Mouse (Mus musculus) heart, embryonic 12.5 days (tissue): ENCODE measurements around the gene Ppp1r13b. TPM values are rescaled to one million over a fixed set of nuclear protein-coding genes. Genes with fewer than 3 reads are reported as not detected.
A peak's percentile ranks its signal among the peaks of the same experiment; 100 is the strongest.

Experiments
- ATAC-seq: fragments of 200-750 bp; cut with Nextera tagmentation; 2 replicates; pipeline ENCODE4 v1.8.0; 2017; ENCODE audit warnings: moderate TSS enrichment, moderate library complexity; ENCODE audit not compliant: insufficient number of reproducible peaks, low FRiP score
- H3K27ac ChIP-seq: fragments of 300-500 bp; sonication (generic); 2 replicates; pipeline ENCODE4 v1.5.1; 2016; ENCODE audit warnings: mild to moderate bottlenecking, moderate library complexity; ENCODE audit not compliant: poor library complexity, severe bottlenecking
- H3K27me3 ChIP-seq: fragments of 300-500 bp; sonication (generic); replicated peaks from 2 replicates; pipeline ENCODE4 v1.6.1; 2016; ENCODE audit warnings: mild to moderate bottlenecking, moderate library complexity
- H3K36me3 ChIP-seq: fragments of 300-500 bp; sonication (generic); 2 replicates; pipeline ENCODE4 v1.6.1; 2016; ENCODE audit warnings: mild to moderate bottlenecking, moderate library complexity
- H3K4me1 ChIP-seq: fragments of 300-500 bp; sonication (generic); replicated peaks from 2 replicates; pipeline ENCODE4 v1.6.1; 2016; ENCODE audit warnings: mild to moderate bottlenecking
- H3K4me2 ChIP-seq: fragments of 300-500 bp; sonication (generic); 2 replicates; pipeline ENCODE4 v1.6.1; 2016; ENCODE audit warnings: mild to moderate bottlenecking, moderate library complexity
- H3K4me3 ChIP-seq: fragments of 300-500 bp; sonication (generic); 2 replicates; pipeline ENCODE4 v1.5.1; 2016; ENCODE audit warnings: mild to moderate bottlenecking
- H3K9ac ChIP-seq: fragments of 300-500 bp; sonication (generic); 2 replicates; pipeline ENCODE4 v1.6.1; 2016; ENCODE audit warnings: mild to moderate bottlenecking, moderate library complexity
- H3K9me3 ChIP-seq: fragments of 300-500 bp; sonication (generic); replicated peaks from 2 replicates; pipeline ENCODE4 v1.6.1; 2016; ENCODE audit warnings: mild to moderate bottlenecking, moderate library complexity
- WGBS: fragments of 180-500 bp; shearing (Covaris S2); methylation state at CpG from one replicate; pipeline ENCODE4 v1.1.7; 2016; 5-methylcytosine and 5-hydroxymethylcytosine counted together
- polyA plus RNA-seq: library from polyadenylated mRNA; unstranded; fragments of >200 nt; fragmentation: Nextera tagmentation; extraction: Ambion mirVana; gene quantifications from 2 replicates; pipeline ENCODE4 v1.2.1, GENCODE M21; 2016

Ppp1r13b gene
- polyA plus RNA-seq, 1 experiment from 2014 or later: 17.9 TPM

DNA sequence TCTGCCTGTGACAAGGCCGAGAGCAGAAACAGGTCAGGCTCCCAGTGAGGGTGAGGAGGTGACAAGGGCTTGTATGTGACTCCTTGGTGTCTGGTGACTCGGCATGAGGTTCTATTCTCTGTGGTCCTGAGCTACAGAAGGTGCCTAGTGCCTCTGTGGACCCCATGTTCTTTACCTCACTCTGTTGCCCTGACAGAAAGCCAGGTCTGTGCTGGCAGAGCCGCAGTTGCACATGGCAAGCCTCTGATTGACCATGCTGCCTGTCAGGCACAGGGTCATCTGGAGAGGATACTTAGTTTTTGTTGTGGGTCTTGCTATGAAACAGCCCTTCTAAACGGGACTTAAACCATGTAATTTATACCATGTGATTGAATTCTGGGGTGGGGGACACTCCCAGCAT lies 86.0 kb downstream of the Ppp1r13b start:
- no peak for ATAC-seq
- no peak overlapping the region for H3K4me2 ChIP-seq
- peaks cover 53% of the 10 kb centered on the region for H3K36me3 ChIP-seq
- no peak overlapping the region for H3K9ac ChIP-seq
- WGBS: 68% methylated on average over 4 of the region's 4 CpGs
- H3K27ac ChIP-seq: no peak overlapping the region
- no peak overlapping the region for H3K4me3 ChIP-seq
- H3K4me1 ChIP-seq: peaks cover 48% of the 10 kb centered on the region
- H3K9me3 ChIP-seq: no peaks in the 10 kb centered on the region
- H3K27me3 ChIP-seq: no peaks in the 10 kb centered on the region

DNA sequence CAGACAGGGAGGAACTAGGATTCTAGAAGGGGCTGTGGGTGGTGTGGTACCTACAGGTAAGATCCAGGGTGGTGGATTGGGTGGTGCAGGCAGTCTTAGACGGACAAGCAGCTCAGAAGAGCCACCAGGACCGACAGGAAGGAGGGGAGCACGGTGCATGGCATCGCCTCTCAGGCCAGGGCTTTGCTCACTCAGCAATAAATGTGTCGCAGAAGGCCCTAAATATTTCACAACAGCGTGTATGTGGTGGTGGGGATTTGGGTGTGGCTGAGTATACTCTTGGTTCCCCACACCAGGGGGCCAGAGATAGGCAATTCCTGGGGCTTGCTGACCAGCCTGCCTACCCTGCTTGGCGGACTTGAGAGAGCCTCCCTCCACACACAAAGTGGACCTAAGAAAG lies 87.2 kb downstream of the Ppp1r13b start:
- H3K9ac ChIP-seq: no peak overlapping the region
- 79% methylated on average over 7 of the region's 7 CpGs for WGBS
- no peak overlapping the region for H3K4me2 ChIP-seq
- H3K27me3 ChIP-seq: no peaks in the 10 kb centered on the region
- ATAC-seq: no peak
- peaks cover 57% of the 10 kb centered on the region for H3K4me1 ChIP-seq
- no peaks in the 10 kb centered on the region for H3K9me3 ChIP-seq
- H3K4me3 ChIP-seq: no peak overlapping the region
- peaks cover 41% of the 10 kb centered on the region for H3K36me3 ChIP-seq
- H3K27ac ChIP-seq: no peak overlapping the region

DNA sequence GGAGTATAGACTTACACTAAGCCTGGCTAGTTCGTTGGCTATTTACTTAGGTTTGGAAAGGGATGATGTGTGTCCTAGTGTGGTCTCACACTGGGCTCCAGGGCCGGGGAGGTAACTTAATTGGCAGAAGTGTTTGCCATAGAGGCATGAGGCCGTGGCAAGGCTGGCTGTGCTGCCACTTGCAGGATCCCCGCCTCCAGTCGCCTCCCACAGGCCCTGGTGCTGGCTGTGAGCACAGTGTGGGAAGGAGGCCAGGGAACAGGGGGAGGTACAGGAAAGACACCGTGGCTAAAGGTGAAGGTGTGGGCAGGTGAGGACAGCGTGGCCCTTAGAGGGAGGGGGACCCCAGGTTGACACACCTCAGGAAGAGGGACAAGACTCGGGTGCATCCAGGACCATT lies 88.0 kb downstream of the Ppp1r13b start:
- Histone ChIP-seq H3K27ac (no peak overlapping the region), H3K36me3 (peaks cover 33% of the 10 kb centered on the region), H3K27me3 (no peaks in the 10 kb centered on the region), H3K4me1 (peaks cover 61% of the 10 kb centered on the region), H3K9ac (no peak overlapping the region; the same call in 1 of the 2 replicates), H3K4me2 (no peak overlapping the region), H3K4me3 (no peak overlapping the region), H3K9me3 (no peaks in the 10 kb centered on the region)
- no peak for ATAC-seq
- 75% methylated on average over 8 of the region's 8 CpGs for WGBS

DNA sequence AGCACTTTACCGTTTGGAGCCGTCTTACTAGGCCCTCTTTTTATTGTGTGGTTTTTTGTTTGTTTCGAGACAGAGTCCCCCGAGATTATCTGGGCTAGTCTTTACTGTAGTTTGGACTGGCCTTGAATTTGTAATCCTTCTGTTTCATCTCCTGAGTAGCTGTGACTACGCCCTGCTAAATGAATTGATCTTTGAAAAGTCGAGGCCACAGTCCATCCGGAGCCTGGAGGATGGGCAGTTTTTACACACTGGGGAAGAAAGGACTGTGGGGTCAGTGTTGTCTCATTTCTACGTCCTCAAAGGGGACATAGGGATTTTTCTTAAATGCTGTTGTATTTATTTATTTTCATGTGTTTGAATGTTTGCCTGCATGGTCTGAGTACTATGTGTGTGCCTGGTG lies 89.9 kb downstream of the Ppp1r13b start:
- no peak overlapping the region for H3K4me2 ChIP-seq
- peaks cover 67% of the 10 kb centered on the region for H3K4me1 ChIP-seq
- WGBS: 90% methylated on average over 8 of the region's 8 CpGs
- no peaks in the 10 kb centered on the region for H3K9me3 ChIP-seq
- H3K36me3 ChIP-seq: peaks cover 14% of the 10 kb centered on the region; the same call in 1 of the 2 replicates
- H3K27ac ChIP-seq: no peak overlapping the region
- ATAC-seq: no peak
- no peaks in the 10 kb centered on the region for H3K27me3 ChIP-seq
- no peak overlapping the region; the same call in 1 of the 2 replicates for H3K9ac ChIP-seq
- H3K4me3 ChIP-seq: no peak overlapping the region

DNA sequence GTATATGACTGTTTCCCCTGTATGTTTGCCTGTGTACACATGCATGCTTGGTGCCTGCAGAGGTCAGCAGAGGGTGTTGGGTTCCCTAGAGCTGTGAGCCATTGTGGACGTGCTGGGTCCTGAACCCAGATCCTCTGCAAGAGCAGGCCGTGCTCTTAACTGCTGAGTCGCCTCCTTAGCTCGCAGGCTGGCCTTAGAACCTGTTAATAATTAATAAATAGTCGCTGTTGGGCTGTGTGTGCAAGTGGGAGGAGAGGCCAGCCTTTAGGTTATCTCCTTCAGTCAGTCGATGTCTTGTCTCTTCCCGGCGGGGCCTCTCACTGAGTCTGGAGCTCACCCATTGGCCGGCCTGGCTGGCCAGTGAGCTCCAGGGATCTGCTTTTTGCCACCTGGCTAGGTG lies 90.9 kb downstream of the Ppp1r13b start:
- Histone ChIP-seq H3K36me3 (peaks cover 12% of the 10 kb centered on the region; the same call in 1 of the 2 replicates), H3K9me3 (no peaks in the 10 kb centered on the region), H3K27ac (0 out of 2 replicates have a peak overlapping the region, but pooled peaks have one; percentile 8), H3K4me3 (no peak overlapping the region), H3K27me3 (no peaks in the 10 kb centered on the region), H3K4me2 (peak overlapping the region; percentile 86), H3K4me1 (peaks cover 72% of the 10 kb centered on the region), H3K9ac (peak overlapping the region; percentile 10; the same call in 1 of the 2 replicates)
- ATAC-seq: no peak
- WGBS: 68% methylated on average over 9 of the region's 9 CpGs

DNA sequence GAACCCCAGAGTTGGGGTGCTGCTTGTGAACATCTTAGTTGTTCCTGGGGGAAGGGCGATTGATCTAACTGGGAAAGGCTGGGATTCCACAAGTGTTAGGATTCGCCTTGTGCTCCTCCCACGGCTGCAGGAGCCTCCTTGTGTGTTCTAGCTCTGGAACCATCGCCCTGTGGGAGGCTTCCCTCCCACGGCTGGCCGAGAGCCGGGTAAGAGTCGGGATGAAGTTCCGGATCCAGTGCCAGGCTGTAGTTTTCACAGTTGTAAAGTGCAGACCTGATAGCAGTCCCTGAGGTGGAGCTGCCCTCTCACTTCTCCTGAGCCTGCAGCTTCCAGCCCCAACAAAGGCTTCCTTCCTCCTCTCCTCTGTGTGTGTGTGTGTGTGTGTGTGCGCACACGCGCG lies 91.4 kb downstream of the Ppp1r13b start:
- no peak for ATAC-seq

DNA sequence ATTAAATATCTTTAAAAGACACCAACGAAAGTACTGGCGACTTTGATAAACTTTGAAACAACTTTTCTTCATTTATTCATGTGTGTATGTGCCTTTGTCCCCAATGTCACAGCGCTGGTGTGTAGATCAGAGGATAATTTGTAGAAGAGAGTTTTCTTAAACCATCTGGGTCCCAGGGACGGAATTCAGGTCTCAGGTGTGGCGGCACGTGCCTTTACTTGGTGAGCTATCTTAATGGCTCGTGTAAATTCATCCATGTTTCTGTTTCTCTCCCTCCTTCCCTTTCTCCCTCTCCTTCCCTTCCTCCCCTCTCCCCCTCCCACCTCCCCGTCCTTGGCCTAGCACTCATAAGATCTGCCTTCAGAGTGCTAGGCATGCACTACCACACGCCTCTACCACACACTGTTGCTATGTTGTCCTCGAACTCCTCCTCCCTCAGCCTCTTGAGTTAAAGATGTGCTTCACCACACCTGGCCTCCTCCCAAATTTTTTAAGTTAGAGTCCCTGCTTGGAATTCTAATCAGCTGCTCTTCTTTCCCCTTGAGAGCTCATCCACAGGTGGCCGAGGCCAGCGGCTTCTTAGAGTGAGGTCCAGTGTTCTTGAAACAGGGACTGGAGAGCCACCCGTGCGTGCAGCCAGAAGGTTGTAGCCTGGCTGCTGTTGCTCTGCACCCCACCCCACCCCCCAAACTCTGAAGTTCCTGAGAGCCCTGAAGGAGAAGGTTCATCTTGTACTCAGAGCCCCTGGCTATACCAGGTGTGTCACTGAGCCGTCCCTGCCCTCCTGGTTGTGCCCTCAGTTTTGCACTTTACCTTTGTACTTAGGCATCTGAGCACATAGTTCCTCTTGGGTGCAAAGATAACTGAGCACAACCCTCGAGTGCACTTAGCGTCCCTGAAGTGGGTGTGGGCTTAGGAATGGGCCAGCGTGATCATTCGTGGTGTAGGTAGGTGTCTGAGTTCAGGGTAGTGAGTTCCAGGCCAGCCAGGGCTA lies 92.8 kb downstream of the Ppp1r13b start:
- Histone ChIP-seq H3K4me1 (peaks cover 57% of the 10 kb centered on the region), H3K36me3 (peaks cover 10% of the 10 kb centered on the region), H3K9ac (peak overlapping the region; percentile 78), H3K4me3 (peak overlapping the region; percentile 77), H3K4me2 (peak overlapping the region; percentile 86), H3K27ac (peak overlapping the region; percentile 94), H3K9me3 (no peaks in the 10 kb centered on the region), H3K27me3 (no peaks in the 10 kb centered on the region)
- 22% methylated on average over 19 of the region's 19 CpGs for WGBS
- no peak for ATAC-seq

More for the DNA sequence above, 91.4 kb downstream of the Ppp1r13b start:
- H3K4me3 ChIP-seq: 0 out of 2 replicates have a peak overlapping the region, but pooled peaks have one; percentile 1
- peaks cover 12% of the 10 kb centered on the region; the same call in 1 of the 2 replicates for H3K36me3 ChIP-seq
- 59% methylated on average over 13 of the region's 13 CpGs for WGBS
- no peaks in the 10 kb centered on the region for H3K27me3 ChIP-seq
- 0 out of 2 replicates have a peak overlapping the region, but pooled peaks have one; percentile 8 for H3K27ac ChIP-seq
- no peaks in the 10 kb centered on the region for H3K9me3 ChIP-seq
- peaks cover 68% of the 10 kb centered on the region for H3K4me1 ChIP-seq
- peak overlapping the region; percentile 10 for H3K9ac ChIP-seq
- H3K4me2 ChIP-seq: peak overlapping the region; percentile 86

DNA sequence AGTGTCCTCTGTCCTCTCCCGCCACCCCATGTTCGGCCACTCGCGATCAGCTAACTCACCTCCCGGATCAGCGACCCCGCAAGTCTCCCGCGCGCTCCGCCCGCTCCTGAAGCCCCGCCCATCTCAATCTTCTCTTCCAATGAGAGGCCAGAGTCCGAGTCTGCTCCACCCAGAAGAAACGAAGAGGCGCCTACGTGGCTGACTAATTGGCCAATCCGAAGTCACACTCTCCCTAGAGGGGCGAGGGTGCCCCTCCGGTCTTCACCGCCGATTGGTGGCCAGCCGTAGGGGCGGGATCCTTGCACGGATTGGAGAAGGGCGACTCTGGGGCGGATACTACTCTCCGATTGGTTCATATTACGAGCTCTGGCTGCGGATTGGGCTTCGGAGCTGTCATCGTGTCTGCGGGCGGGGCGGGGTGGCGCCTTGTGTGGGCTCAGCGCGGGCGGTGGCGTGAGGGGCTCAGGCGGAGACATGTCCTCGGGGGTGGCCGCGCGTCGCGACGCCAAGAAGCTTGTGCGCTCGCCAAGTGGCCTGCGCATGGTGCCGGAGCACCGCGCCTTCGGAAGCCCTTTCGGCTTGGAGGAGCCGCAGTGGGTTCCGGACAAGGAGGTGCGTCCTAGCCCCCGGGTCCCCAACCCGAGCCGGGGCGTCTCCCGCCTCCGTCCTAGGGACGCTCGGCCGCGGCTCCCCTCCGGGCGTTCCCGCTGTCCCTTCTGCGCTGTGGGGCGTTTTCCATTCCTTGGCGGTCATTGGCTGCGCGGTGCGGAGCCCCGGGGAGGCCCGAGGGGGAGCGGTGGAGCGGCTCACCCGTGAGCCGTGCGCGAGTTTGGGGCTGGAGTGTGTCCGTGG lies 93.9 kb downstream of the Ppp1r13b start, which contains the start of the genes Xrcc3 and Zfyve21:
Xrcc3 (minus strand) TSS at position 108 of the 852 bp plus-strand sequence.
Zfyve21 (plus strand) TSS at position 405 of the 852 bp plus-strand sequence.
- Histone ChIP-seq H3K4me2 (peak within 1 kb of the TSS; percentile 93), H3K27me3 (no peaks in the 10 kb centered on the region), H3K9ac (peak within 1 kb of the TSS; percentile 81), H3K4me3 (peak within 1 kb of the TSS; percentile 77), H3K36me3 (peaks cover 13% of the 10 kb centered on the region), H3K9me3 (no peaks in the 10 kb centered on the region), H3K27ac (peak within 1 kb of the TSS; percentile 94), H3K4me1 (peaks cover 62% of the 10 kb centered on the region)
- peak; percentile 99 for ATAC-seq
- WGBS: under 1% methylated on average over 82 of the region's 87 CpGs

DNA sequence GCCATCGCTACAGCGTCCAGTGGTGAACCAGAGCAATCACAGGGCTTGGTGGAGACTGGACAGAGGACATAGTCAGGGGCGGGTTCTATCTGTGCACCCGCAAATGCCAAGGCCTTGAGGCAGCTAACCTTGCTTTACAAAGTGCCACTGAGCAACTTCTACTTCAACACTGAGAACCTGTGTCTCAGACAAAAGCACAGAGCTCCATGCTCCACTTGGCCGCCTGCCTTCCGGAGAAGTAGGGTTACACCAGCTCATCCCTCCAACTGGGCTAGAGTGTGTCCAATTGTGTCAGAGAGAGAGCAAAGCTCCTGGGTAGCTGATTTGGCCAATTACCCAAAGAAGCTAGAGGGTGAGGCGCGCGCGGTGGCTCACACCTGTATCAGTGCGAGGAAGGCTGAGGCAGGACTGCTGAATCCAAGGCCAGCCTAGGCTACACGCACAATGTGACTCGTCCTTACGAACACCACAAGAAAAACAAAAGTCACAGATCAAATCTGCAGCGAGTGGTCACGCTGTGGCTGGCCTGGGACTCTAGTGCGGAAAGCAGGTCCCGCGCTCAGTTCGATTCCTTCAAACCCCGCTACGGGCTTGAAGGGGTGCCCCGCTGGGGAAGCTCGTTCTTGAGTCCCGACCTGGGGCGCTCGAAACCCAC lies 94.7 kb downstream of the Ppp1r13b start:
- no peak for ATAC-seq
- Histone ChIP-seq H3K27ac (peak overlapping the region; percentile 15; the same call in 1 of the 2 replicates), H3K4me3 (peak overlapping the region; percentile 77), H3K36me3 (peaks cover 17% of the 10 kb centered on the region), H3K9ac (peak overlapping the region; percentile 81), H3K9me3 (no peaks in the 10 kb centered on the region), H3K4me2 (peak overlapping the region; percentile 93), H3K27me3 (no peaks in the 10 kb centered on the region), H3K4me1 (peaks cover 56% of the 10 kb centered on the region)
- WGBS: 6% methylated on average over 27 of the region's 27 CpGs

DNA sequence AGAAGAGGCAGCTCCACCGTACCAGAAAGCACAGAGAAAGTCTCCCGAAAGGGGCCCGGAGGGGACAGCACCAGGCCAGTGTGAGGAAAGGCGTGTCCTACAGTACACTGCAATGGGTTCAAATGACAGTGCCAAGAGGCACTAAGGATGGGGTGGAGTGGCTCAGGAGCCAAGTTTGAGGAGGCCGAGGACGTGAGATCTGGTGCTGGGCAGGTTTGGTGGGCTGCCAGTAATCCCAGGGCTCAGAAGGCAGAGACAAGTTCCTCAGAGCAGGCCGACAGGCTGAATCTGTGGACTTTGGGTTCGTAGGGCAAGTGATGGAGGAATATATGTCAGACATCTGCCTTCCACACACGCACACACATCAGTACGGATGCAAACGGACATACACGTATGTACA lies 95.3 kb downstream of the Ppp1r13b start:
- ATAC-seq: no peak
- Histone ChIP-seq H3K9ac (peak overlapping the region; percentile 81; the same call in 1 of the 2 replicates), H3K36me3 (peaks cover 23% of the 10 kb centered on the region), H3K4me1 (peaks cover 53% of the 10 kb centered on the region), H3K27me3 (no peaks in the 10 kb centered on the region), H3K27ac (no peak overlapping the region), H3K9me3 (no peaks in the 10 kb centered on the region), H3K4me3 (peak overlapping the region; percentile 77), H3K4me2 (peak overlapping the region; percentile 93)
- WGBS: 67% methylated on average over 12 of the region's 12 CpGs
